Mouse (Mus musculus) cerebellum, adult 2 months (tissue): ENCODE results near the gene Hoxa7. TPM values are rescaled to one million over a fixed set of nuclear protein-coding genes. Genes with fewer than 3 reads are reported as not detected.

Experiments
- DNase-seq, 2 experiments: peaks; one replicate each; pipeline ENCODE4 v3.0.0; 2021
- H3K27ac ChIP-seq: fragments of 200-500 bp; 2 replicates; pipeline ENCODE4 v1.5.1; 2012; ENCODE audit warnings: low read length, control low read depth, inconsistent platforms; ENCODE audit not compliant: insufficient read depth
- H3K27me3 ChIP-seq: fragments of 200-500 bp; 2 replicates; pipeline ENCODE4 v1.6.1; 2012; ENCODE audit warnings: inconsistent platforms, mild to moderate bottlenecking, low read length, moderate library complexity; ENCODE audit not compliant: control insufficient read depth, insufficient read depth
- H3K4me1 ChIP-seq: fragments of 200-500 bp; 2 replicates; pipeline ENCODE4 v1.6.1; 2011; ENCODE audit warnings: low read length; ENCODE audit not compliant: control insufficient read depth, insufficient read depth
- H3K4me3 ChIP-seq: fragments of 200-500 bp; replicated peaks from 2 replicates; pipeline ENCODE3; 2011; ENCODE audit warnings: mild to moderate bottlenecking, low read depth, low read length, control low read depth; ENCODE audit not compliant: insufficient read depth
- CTCF ChIP-seq: fragments of 200-500 bp; IDR thresholded peaks from 2 replicates; pipeline ENCODE4 v1.5.1; 2011; ENCODE audit warnings: low read depth, mild to moderate bottlenecking, control low read depth, low read length, moderate library complexity, borderline replicate concordance; ENCODE audit not compliant: insufficient read depth
- POLR2A ChIP-seq: fragments of 200-500 bp; IDR thresholded peaks from 2 replicates; pipeline ENCODE4 v1.6.1; 2011; ENCODE audit warnings: low read length, control low read depth, borderline replicate concordance; ENCODE audit not compliant: insufficient read depth
- WGBS: fragments of 180-500 bp; shearing (Covaris S2); methylation state at CpG from one replicate; pipeline ENCODE4 v1.1.7; 2018; 5-methylcytosine and 5-hydroxymethylcytosine counted together
- polyA plus RNA-seq: library from polyadenylated mRNA; depleted of rRNA; stranded (reverse); fragments of >200 nt; gene quantifications from 2 replicates; pipeline ENCODE4 v1.2.3, GENCODE M21; 2012

Gene Hoxa7
- polyA plus RNA-seq, 1 experiment: 0.07 TPM

- 15% methylated on average over 5 of the region's 5 CpGs for WGBS
- peaks cover 16% of the 10 kb centered on the region; the same call in 1 of the 2 replicates for H3K27me3 ChIP-seq
- no peak overlapping the region for H3K27ac ChIP-seq
- no peak for TF ChIP-seq POLR2A
- TF ChIP-seq CTCF: no peak
- DNase-seq: no peak
- H3K4me1 ChIP-seq: no peaks in the 10 kb centered on the region
- no peak overlapping the region for H3K4me3 ChIP-seq
Observed at GRCm38 (mm10) chr6:52214271-52214670, 7.4 kb downstream of the Hoxa7 start.

DNA sequence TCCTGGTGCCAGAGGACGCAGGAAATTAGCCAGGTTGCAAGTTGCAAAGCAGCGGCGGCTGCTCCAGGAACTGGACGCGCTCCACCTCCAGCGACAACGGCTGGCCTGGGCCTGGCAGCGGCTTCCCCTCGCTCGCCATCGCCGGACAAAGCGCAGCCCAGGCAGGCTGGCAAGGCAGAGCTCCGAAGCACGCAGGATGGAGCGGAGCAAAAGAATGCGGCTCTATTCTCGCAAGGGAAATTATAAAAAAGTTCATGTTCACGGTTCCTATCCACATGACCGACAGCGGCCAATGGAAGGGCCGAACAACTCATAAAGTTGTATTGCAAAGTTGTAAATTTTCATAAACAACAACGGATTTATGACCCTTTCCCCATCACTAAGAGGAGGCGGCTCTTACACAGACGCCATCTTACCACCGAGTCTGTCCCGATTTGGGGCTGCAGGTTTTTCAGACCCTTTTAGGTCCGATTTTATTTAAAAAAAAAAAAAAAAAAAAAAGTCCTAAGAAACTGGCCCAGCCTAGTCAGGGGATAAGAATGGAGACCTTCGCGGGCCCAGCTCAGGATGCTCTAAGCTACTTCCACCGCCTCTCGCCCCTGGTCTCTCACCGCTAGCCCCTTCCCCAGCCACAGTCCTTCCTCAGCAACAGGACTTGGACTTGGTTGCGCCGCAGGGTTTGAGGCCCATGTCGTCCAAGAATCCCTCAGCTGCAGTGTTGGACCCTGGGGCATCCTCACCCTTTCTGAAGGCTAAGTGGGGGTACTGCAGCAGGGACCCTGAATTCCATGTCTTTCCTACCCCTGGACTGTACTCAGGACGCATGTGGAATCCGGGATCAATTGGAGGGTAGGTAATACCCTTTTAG, 8.3 kb downstream of the Hoxa7 start, which contains the start of the genes Hoxa3 and Gm28308:
Hoxa3 (minus strand) TSS at position 218 of the 868 bp plus-strand sequence.
Gm28308 (minus strand) TSS at position 221 of the 868 bp plus-strand sequence.
- TF ChIP-seq CTCF (no peak), POLR2A (no peak)
- Histone ChIP-seq H3K4me3 (no peak within 1 kb of the TSS), H3K27ac (no peak within 1 kb of the TSS), H3K27me3 (peaks cover 14% of the 10 kb centered on the region; the same call in 1 of the 2 replicates), H3K4me1 (no peaks in the 10 kb centered on the region)
- DNase-seq: no peak
- WGBS: 3% methylated on average over 38 of the region's 38 CpGs

DNA sequence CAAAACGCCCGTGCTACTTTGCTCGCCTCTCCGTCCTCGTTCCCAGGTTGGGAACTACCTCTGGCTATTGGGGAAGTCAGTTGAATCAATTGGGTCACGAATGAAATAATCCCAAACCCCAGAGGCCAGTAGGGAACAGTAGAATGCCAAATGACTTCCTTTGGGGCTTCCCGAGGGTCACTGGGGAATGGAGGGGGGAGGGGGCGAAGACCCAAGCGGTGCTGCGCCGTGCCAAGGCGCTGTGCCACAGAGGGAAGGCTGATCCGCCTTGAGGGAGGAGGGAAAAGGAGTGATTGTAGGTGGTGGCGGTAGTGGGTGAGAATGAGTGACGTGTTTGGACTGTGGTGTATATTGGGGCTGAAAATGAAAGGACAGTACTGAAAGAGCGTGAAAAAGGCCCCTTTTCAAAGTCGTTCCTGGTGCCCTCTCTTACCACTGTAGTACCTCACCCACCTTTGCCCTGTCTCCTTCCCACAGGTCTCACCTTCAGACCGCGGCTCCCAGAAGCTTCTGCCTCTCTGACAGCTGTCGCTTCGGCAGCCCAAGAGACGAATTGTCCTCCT, 9.0 kb downstream of the Hoxa7 start:
- Histone ChIP-seq H3K27me3 (peaks cover 14% of the 10 kb centered on the region; the same call in 1 of the 2 replicates), H3K27ac (no peak overlapping the region), H3K4me1 (no peaks in the 10 kb centered on the region), H3K4me3 (no peak overlapping the region)
- no peak for DNase-seq
- WGBS: 3% methylated on average over 22 of the region's 22 CpGs
- no peak for TF ChIP-seq CTCF

DNA sequence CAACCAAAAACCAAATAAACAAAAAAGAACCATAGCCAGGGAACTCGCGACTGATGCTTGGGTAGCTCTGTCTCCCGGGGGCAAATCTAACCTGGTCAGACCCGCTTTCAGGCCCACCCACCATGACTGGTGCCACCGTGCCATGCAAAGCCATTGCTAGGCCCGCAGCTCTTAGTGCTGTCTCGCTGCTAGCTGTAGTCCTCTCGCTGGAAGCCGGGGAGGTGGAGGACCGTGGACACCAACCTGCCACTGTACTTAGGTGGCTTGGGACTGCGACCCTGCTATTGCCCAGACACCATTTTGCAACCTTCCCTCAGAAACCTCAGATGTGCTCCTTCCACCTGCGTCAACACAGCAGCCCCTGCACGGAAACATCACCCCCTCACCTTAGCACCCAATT, 9.7 kb downstream of the Hoxa7 start:
- TF ChIP-seq POLR2A (no peak), CTCF (no peak)
- WGBS: 6% methylated on average over 13 of the region's 13 CpGs
- DNase-seq: no peak
- no peak overlapping the region for H3K27ac ChIP-seq
- H3K4me3 ChIP-seq: no peak overlapping the region
- no peaks in the 10 kb centered on the region for H3K4me1 ChIP-seq
- peaks cover 15% of the 10 kb centered on the region; the same call in 1 of the 2 replicates for H3K27me3 ChIP-seq

DNA sequence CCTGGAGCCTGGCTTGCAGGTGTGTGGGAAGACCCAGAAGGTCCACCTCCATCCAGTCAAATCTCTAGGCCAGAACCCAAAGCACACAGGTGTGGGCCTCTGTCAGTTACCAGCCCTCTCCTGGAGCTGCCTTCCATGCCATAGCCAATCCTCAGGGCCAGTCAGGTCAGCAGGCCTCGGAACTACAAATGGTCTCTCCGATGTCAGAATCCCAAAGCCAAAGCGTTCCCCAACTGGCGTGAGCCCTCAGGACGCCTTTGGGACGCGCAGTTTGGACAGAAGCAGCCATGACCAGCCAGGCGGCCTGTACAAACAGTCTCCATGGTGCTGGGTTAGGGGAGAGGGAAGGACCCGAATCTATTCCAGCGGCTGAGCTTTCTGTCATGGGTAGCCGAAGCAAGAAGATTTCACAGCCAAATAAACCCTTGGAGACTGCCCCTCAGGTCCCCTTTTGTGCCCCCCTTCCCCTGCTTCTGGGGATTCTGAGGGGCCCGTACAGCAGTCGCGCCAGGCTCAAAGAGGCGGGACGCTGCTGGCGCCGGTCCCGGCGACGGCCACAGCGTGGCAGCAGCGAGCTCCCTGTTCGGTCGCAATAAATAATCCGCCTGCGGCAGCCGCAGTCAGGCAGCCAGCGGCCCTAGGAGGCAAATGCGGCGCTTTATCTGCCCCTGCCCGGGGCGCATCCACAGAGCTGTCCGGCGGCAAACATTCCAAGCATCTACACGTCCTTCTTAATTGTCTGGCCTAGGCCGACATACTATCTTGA, 10.3 kb downstream of the Hoxa7 start:
- TF ChIP-seq POLR2A: no peak
- TF ChIP-seq CTCF: peak; percentile 44
- Histone ChIP-seq H3K27ac (no peak overlapping the region), H3K4me3 (no peak overlapping the region), H3K27me3 (peaks cover 13% of the 10 kb centered on the region; the same call in 1 of the 2 replicates), H3K4me1 (no peaks in the 10 kb centered on the region)
- DNase-seq: peak; percentile 53 to 55
- 1% methylated on average over 37 of the region's 37 CpGs for WGBS

- peak in 1 of 2 experiments; percentile 5 for DNase-seq
- WGBS: 14% methylated on average over 12 of the region's 12 CpGs
- Histone ChIP-seq H3K27me3 (peaks cover 11% of the 10 kb centered on the region; the same call in 1 of the 2 replicates), H3K4me3 (no peak overlapping the region), H3K27ac (no peak overlapping the region), H3K4me1 (no peaks in the 10 kb centered on the region)
- TF ChIP-seq POLR2A (no peak), CTCF (no peak)
Observed at GRCm38 (mm10) chr6:52209685-52210046, 12.0 kb downstream of the Hoxa7 start.

DNA sequence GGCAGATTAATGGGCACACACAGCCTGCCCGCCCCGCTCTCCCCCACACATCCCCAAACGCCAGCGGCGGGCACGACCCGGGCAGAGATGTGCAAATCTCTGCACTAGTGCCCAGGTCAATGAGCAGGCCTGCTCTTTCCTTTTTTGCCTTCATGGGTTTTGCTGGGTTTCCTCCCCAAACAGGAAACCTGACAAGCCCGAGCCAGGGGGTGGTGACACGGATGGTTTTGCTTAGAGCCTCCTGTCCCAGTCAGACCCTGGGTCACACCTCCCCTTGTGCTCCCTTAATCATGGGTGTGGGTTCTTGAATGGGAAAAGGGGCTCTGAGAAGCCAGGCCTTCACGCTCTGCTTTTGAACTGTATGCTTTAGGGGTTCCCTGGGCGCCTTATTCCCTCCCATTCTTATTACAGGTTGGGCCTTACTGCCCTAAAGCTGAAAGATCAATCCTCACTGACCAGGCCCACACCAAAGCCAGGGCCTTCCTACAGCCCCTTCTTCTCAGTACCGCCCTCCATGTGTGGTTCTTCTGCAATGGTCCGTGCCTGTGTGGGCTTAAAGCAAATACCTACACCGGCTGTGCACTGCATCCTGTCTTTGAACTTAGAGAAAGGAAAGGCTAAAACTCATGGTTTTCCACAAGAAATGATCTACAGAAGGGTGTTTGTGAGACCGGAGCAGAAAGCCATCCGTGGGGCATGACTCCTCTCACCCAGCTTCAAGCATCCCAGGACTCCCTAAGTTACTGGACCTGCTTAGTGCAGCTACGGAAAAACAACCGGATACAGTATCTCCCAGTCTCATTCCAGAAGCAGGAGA, 12.6 kb downstream of the Hoxa7 start:
- no peak overlapping the region for H3K27ac ChIP-seq
- 9% methylated on average over 18 of the region's 18 CpGs for WGBS
- no peaks in the 10 kb centered on the region for H3K4me1 ChIP-seq
- TF ChIP-seq CTCF: no peak
- no peak for TF ChIP-seq POLR2A
- DNase-seq: no peak
- H3K4me3 ChIP-seq: no peak overlapping the region
- peaks cover 15% of the 10 kb centered on the region; the same call in 1 of the 2 replicates for H3K27me3 ChIP-seq
